Comparison of ENCODE assay signal across 1 mouse cellular context in genomic region chr7:89979432-89980130, GRCm38 (mm10).
TF ChIP-seq lines count a peak whose summit lies in the region.

No protein-coding gene starts in this region.

TF ChIP-seq in MEL, 35 proteins besides CTCF, POLR2A, EP300 and RAD21 (continued from another document):
- TF ChIP-seq ZMIZ1 (IDR thresholded peaks at IDR 0.05; ENCODE audit: low read depth, low read length) (no peak), JUND (IDR thresholded peaks at IDR 0.05; ENCODE audit: low read depth, low read length) (no peak), MAFK (IDR thresholded peaks at IDR 0.05; ENCODE audit: borderline replicate concordance, low read depth, low read length) (no peak), MYB (IDR thresholded peaks at IDR 0.05; ENCODE audit: low read depth, low read length) (no peak), TBP (IDR thresholded peaks at IDR 0.05; ENCODE audit: low read depth, low read length) (no peak), USF1 (IDR thresholded peaks at IDR 0.05; ENCODE audit: low read depth, low read length) (peak; percentile 71), ELF1 (IDR thresholded peaks at IDR 0.05; ENCODE audit: low read depth, low read length) (no peak), MEF2A (IDR thresholded peaks at IDR 0.05; ENCODE audit: extremely low read depth, insufficient replicate concordance, low read depth, low read length, poor library complexity, severe bottlenecking) (no peak), MAZ (IDR thresholded peaks at IDR 0.05; ENCODE audit: low read depth, low read length) (no peak), MAX (IDR thresholded peaks at IDR 0.05; ENCODE audit: low read length) (peak; percentile 88), SIN3A (IDR thresholded peaks at IDR 0.05; ENCODE audit: low read length) (peak; percentile 93), CHD1 (IDR thresholded peaks at IDR 0.05; ENCODE audit: low read depth, low read length) (peak; percentile 40; the same call in 1 of the 2 replicates), CHD2 (IDR thresholded peaks at IDR 0.05; ENCODE audit: low read length) (no peak), E2F4 (IDR thresholded peaks at IDR 0.05; ENCODE audit: borderline replicate concordance, low read depth, low read length) (no peak), SMC3 (IDR thresholded peaks at IDR 0.05; ENCODE audit: low read depth, low read length) (no peak), GATA1 (IDR thresholded peaks at IDR 0.05; ENCODE audit: low read depth, low read length) (no peak), HCFC1 (IDR thresholded peaks at IDR 0.05; ENCODE audit: low read depth, low read length) (peak; percentile 24; the same call in 1 of the 2 replicates), BHLHE40 (IDR thresholded peaks at IDR 0.05; ENCODE audit: borderline replicate concordance, low read depth, low read length) (no peak), KAT2A (conservative IDR thresholded peaks at IDR 0.05; ENCODE audit: low read depth, low read length) (no peak), TAL1 (IDR thresholded peaks at IDR 0.05; ENCODE audit: low read length) (no peak), USF2 (IDR thresholded peaks at IDR 0.05; ENCODE audit: borderline replicate concordance in 1 of 2, insufficient read depth in 1 of 2, low read depth in 1 of 2, low read length in 2 of 2) (no peak), MXI1 (IDR thresholded peaks at IDR 0.05; ENCODE audit: low read depth, low read length) (peak; percentile 97), UBTF (IDR thresholded peaks at IDR 0.05; ENCODE audit: borderline replicate concordance, insufficient read depth, low read depth, low read length) (no peak), GABPA (IDR thresholded peaks at IDR 0.05; ENCODE audit: low read depth, low read length) (no peak), MYC (IDR thresholded peaks at IDR 0.05; ENCODE audit: low read depth, low read length) (peak; percentile 94)
